Mouse (Mus musculus): ENCODE data around the gene Nes. TPM values are rescaled to one million over a fixed set of nuclear protein-coding genes. Genes with fewer than 3 reads are reported as not detected.

The Nes gene
- polyA plus RNA-seq, 1 experiment from 2014 or later: 143 TPM

DNA sequence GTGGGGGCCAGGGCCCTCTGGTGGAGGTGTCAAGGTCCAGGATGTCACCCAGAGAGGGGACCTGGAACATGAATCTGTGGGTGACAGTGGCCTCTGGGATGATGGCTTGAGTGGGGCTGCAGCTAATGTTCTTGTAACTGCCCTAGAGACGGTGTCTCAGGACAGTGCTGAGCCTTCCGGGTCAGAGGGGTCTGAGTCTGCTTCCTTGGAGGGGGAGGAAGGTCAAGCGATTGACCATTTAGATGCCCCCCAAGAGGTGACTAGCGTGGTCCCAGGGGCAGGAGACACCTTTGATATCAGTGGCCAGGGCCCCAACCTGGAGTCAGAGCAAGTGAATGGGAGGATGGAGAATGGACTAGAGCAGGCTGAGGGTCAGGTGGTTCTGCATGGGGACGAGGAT is 8.6 kb downstream of the Nes start:
- Histone ChIP-seq H3K4me3 (no peak overlapping the region), H3K27ac (peak overlapping the region; percentile 94), H3K36me3 (peaks cover 69% of the 10 kb centered on the region), H3K27me3 (ENCODE audit: insufficient read depth, poor library complexity, severe bottlenecking) (0 out of 2 replicates have a peak, but pooled peaks cover 3% of the 10 kb centered on the region), H3K9me3 (no peaks in the 10 kb centered on the region), H3K4me1 (replicated peaks) (peaks cover 89% of the 10 kb centered on the region)
- WGBS: 86% methylated on average over 5 of the region's 5 CpGs
- no peak for DNase-seq (ENCODE audit: low spot score)

- WGBS: 70% methylated on average over 3 of the region's 3 CpGs
- 0 out of 2 replicates have a peak, but pooled peaks cover 3% of the 10 kb centered on the region for H3K27me3 ChIP-seq (ENCODE audit: insufficient read depth, poor library complexity, severe bottlenecking)
- H3K27ac ChIP-seq: peak overlapping the region; percentile 94
- DNase-seq (ENCODE audit: low spot score): no peak
- H3K9me3 ChIP-seq: no peaks in the 10 kb centered on the region
- H3K4me3 ChIP-seq: peak overlapping the region; percentile 10; the same call in 1 of the 2 replicates
- H3K36me3 ChIP-seq: peaks cover 64% of the 10 kb centered on the region
- H3K4me1 ChIP-seq (replicated peaks): peaks cover 89% of the 10 kb centered on the region
Measured at GRCm38 (mm10) chr3:87980085-87980484, 9.2 kb downstream of the Nes start.

DNA sequence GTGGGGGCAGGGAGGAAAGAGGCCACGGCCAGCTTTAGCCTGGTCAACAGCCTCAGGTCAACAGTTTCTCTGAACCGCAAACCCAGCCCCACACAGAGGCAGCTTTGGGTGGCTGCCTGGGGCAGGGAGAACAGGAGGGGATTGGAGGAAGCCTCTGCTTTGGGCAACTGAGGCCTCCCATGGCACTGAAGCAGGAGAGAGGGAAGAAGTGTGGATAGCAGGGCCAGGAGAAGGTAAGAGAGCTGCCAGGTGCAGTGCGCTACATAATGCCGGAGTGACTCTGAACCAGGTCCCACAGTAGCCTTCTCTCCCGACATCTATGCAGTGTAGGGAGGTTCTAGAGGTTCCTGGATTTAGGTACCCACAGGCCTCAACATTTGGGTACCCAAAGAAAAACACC is 9.8 kb downstream of the Nes start:
- Histone ChIP-seq H3K4me1 (replicated peaks) (peaks cover 89% of the 10 kb centered on the region), H3K27ac (peak overlapping the region; percentile 94), H3K4me3 (peak overlapping the region; percentile 10; the same call in 1 of the 2 replicates), H3K9me3 (no peaks in the 10 kb centered on the region), H3K27me3 (ENCODE audit: insufficient read depth, poor library complexity, severe bottlenecking) (0 out of 2 replicates have a peak, but pooled peaks cover 3% of the 10 kb centered on the region), H3K36me3 (peaks cover 57% of the 10 kb centered on the region)
- WGBS: 60% methylated on average over 5 of the region's 5 CpGs
- DNase-seq (ENCODE audit: low spot score): peak; percentile 41

DNA sequence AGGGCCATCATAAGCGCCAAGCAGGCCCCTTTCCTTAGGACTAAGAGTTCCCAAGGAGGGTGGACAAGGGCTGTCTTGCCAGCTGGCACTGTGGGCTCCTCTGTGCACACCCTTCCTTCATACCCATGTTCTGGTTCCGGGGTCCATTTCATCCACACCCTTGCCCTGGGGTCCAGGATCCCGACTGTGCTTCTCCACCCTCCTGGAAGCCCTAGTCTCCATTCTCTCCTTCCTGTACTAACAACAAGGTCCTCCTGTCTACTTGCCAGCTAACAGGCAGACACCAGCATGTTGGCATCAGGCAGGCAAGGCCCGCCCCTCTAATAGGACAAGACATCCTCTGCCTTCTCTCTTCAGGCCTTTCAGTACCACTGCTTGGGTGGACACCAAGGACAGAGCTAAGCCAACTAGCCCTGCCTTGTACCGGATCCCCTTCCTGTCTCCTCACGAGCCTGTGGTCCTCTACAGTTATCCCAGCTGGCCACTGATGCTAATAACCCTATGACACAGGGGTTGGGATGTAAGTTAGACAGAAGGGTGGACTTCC is 10.4 kb downstream of the Nes start:
- WGBS: 79% methylated on average over 6 of the region's 6 CpGs
- peak overlapping the region; percentile 94 for H3K27ac ChIP-seq
- 0 out of 2 replicates have a peak, but pooled peaks cover 3% of the 10 kb centered on the region for H3K27me3 ChIP-seq (ENCODE audit: insufficient read depth, poor library complexity, severe bottlenecking)
- peaks cover 92% of the 10 kb centered on the region for H3K4me1 ChIP-seq (replicated peaks)
- no peaks in the 10 kb centered on the region for H3K9me3 ChIP-seq
- DNase-seq (ENCODE audit: low spot score): no peak
- peaks cover 52% of the 10 kb centered on the region for H3K36me3 ChIP-seq
- H3K4me3 ChIP-seq: peak overlapping the region; percentile 10; the same call in 1 of the 2 replicates

DNA sequence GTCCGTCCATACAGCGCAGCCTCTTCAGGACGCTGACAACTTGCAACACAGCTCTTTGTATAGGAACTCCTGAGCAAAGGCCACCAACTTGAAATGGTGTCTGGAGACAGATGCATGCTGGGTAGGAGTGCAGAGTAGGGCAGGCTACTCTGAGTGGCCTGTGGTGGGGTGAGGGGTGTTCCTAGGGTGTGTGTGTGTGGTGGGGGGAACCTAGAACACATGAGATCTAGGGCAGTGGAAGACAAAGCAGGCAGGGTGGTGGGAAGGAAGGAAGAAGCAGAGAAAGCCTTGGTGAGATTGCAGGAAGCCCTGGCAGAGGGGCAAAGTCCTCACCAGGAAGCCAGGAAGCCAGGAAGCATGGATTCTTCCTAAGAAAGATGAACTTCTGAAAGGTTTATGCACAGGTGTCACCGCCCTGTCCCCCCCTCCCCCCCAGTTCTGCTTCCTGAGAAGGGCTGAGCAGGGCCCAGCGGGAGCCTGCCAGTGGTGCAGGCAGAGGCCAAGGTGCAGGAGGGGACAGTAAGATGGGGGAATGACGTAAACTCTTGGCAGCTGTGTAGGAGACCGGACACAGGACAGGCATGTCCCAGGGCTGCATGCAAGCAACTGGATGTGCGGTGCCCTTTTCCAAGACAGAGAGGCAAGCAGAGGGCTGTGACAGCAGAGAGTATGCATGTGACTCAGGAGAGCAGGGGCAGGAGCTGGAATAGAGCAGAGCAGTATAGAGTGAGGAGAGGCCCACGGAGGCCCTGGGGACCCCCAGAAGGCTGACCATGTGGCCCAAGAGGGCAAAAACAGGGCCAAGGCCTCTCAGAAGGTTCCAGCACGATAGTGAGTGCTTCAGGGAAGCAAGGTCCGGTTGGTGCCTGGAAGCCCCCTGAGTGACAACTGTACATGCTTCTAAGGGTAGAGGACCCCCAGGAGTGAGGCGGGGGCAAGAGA is 11.3 kb downstream of the Nes start:
- H3K4me3 ChIP-seq: peak overlapping the region; percentile 38
- peak; percentile 48 for DNase-seq (ENCODE audit: low spot score)
- H3K27me3 ChIP-seq (ENCODE audit: insufficient read depth, poor library complexity, severe bottlenecking): 0 out of 2 replicates have a peak, but pooled peaks cover 3% of the 10 kb centered on the region
- H3K36me3 ChIP-seq: peaks cover 43% of the 10 kb centered on the region
- H3K27ac ChIP-seq: peak overlapping the region; percentile 94
- WGBS: 31% methylated on average over 12 of the region's 12 CpGs
- no peaks in the 10 kb centered on the region for H3K9me3 ChIP-seq
- peaks cover 99% of the 10 kb centered on the region for H3K4me1 ChIP-seq (replicated peaks)

- 1% methylated on average over 13 of the region's 13 CpGs for WGBS
- H3K4me3 ChIP-seq: peak overlapping the region; percentile 38
Measured at GRCm38 (mm10) chr3:87982836-87983601, 12.1 kb downstream of the Nes start.

DNA sequence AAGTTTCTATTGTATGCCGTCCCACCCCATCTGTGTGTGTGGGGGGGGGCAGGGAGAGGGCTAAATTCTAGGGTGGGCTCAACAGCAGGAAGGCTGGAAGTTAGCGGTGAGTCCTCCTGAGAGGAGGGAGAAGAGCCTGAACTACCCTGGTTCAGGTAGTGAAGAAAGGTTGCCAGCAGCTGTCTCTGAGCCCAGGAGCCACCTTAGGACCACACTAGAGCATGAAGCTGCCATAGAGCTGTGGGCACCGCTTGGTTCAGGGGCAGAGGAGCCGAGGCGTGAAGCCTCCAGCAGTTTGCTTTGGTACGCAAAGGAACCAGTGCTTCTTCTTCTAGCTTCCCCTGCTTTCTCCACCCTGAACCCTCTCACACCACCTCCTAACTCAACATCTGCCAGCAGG is 12.7 kb downstream of the Nes start:
- Histone ChIP-seq H3K27me3 (ENCODE audit: insufficient read depth, poor library complexity, severe bottlenecking) (peaks cover 6% of the 10 kb centered on the region), H3K4me3 (peak overlapping the region; percentile 38), H3K4me1 (replicated peaks) (peaks cover 100% of the 10 kb centered on the region), H3K9me3 (no peaks in the 10 kb centered on the region), H3K27ac (peak overlapping the region; percentile 94), H3K36me3 (peaks cover 28% of the 10 kb centered on the region)
- no peak for DNase-seq (ENCODE audit: low spot score)
- WGBS: 48% methylated on average over 6 of the region's 6 CpGs

More at GRCm38 (mm10) chr3:87982836-87983601, 12.1 kb downstream of the Nes start:
- H3K9me3 ChIP-seq: no peaks in the 10 kb centered on the region
- DNase-seq (ENCODE audit: low spot score): peak; percentile 77
- H3K36me3 ChIP-seq: peaks cover 34% of the 10 kb centered on the region
- peak overlapping the region; percentile 94 for H3K27ac ChIP-seq
- H3K27me3 ChIP-seq (ENCODE audit: insufficient read depth, poor library complexity, severe bottlenecking): 0 out of 2 replicates have a peak, but pooled peaks cover under 1% of the 10 kb centered on the region
- H3K4me1 ChIP-seq (replicated peaks): peaks cover 100% of the 10 kb centered on the region

DNA sequence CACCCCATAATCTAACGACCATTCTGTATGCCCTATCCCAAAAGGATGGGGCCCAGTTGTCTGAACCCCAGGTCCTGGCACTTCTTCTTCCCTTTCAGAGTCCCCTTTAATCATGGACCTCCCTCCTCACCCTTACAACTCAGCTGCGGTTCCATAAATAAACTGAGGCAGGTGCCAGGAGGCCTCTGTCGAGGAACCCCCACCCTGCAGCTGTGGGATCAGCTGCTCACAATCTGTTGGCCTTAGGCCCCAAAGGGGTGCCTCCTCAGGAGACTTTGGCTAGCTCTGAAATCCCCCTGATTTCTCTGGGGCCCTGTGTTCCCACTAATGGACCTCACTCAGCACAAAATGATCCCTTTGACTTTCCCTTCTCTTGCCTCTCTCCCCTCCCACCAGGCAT is 13.2 kb downstream of the Nes start:
- Histone ChIP-seq H3K36me3 (peaks cover 24% of the 10 kb centered on the region), H3K4me3 (peak overlapping the region; percentile 38), H3K4me1 (replicated peaks) (peaks cover 98% of the 10 kb centered on the region), H3K27ac (peak overlapping the region; percentile 94), H3K27me3 (ENCODE audit: insufficient read depth, poor library complexity, severe bottlenecking) (peaks cover 10% of the 10 kb centered on the region), H3K9me3 (no peaks in the 10 kb centered on the region)
- DNase-seq (ENCODE audit: low spot score): no peak
- 52% methylated on average over 3 of the region's 3 CpGs for WGBS

- DNase-seq (ENCODE audit: low spot score): peak; percentile 54
Measured at GRCm38 (mm10) chr3:87985505-87986320, 14.8 kb downstream of the Nes start.

GRCm38 (mm10) chr3:87986868-87987267 is 16.0 kb downstream of the Nes start:
- WGBS: under 1% methylated on average over 17 of the region's 17 CpGs
- Histone ChIP-seq H3K4me3 (peak overlapping the region; percentile 51), H3K27ac (peak overlapping the region; percentile 94), H3K27me3 (ENCODE audit: insufficient read depth, poor library complexity, severe bottlenecking) (peaks cover 38% of the 10 kb centered on the region), H3K4me1 (replicated peaks) (peaks cover 82% of the 10 kb centered on the region), H3K36me3 (no peaks in the 10 kb centered on the region), H3K9me3 (no peaks in the 10 kb centered on the region)
- DNase-seq (ENCODE audit: low spot score): peak; percentile 99

More at GRCm38 (mm10) chr3:87985505-87986320, 14.8 kb downstream of the Nes start:
- Histone ChIP-seq H3K27ac (peak overlapping the region; percentile 94), H3K4me3 (peak overlapping the region; percentile 51), H3K4me1 (replicated peaks) (peaks cover 90% of the 10 kb centered on the region), H3K27me3 (ENCODE audit: insufficient read depth, poor library complexity, severe bottlenecking) (peaks cover 26% of the 10 kb centered on the region), H3K9me3 (no peaks in the 10 kb centered on the region), H3K36me3 (peaks cover 7% of the 10 kb centered on the region)
- 41% methylated on average over 12 of the region's 12 CpGs for WGBS

- Histone ChIP-seq H3K9me3 (no peaks in the 10 kb centered on the region), H3K4me1 (replicated peaks) (peaks cover 81% of the 10 kb centered on the region), H3K4me3 (peak overlapping the region; percentile 51), H3K27me3 (ENCODE audit: insufficient read depth, poor library complexity, severe bottlenecking) (peaks cover 46% of the 10 kb centered on the region), H3K36me3 (no peaks in the 10 kb centered on the region), H3K27ac (peak overlapping the region; percentile 94)
- DNase-seq (ENCODE audit: low spot score): peak; percentile 74
- under 1% methylated on average over 15 of the region's 15 CpGs for WGBS
Measured at GRCm38 (mm10) chr3:87987633-87988032, 16.8 kb downstream of the Nes start.

Measured in hindbrain, embryonic 10.5 days (tissue).